Mouse (Mus musculus) heart, postnatal 0 days (tissue): ENCODE measurements at regions not wholly inside any gene's neighbourhood (a gene's known extent, or its start where the extent isn't known, plus 50 kb on each side); places are given as distances from the start of the nearest gene placed in this dataset.

Experiments used
- ATAC-seq: fragments of 200-750 bp; cut with Nextera tagmentation; 2 replicates; pipeline ENCODE4 v1.8.0; 2017; ENCODE audit warnings: low read depth, moderate number of reproducible peaks, moderate library complexity; ENCODE audit not compliant: insufficient read depth
- DNase-seq: peaks from one replicate; pipeline ENCODE4 v3.0.0-alpha.2; 2016; ENCODE audit warnings: low spot score
- H3K27ac ChIP-seq: fragments of 300-500 bp; sonication (generic); 2 replicates; pipeline ENCODE4 v1.5.1; 2014; ENCODE audit warnings: low read depth, mild to moderate bottlenecking
- H3K27me3 ChIP-seq: fragments of 300-500 bp; sonication (generic); 2 replicates; pipeline ENCODE4 v1.6.1; 2014; ENCODE audit warnings: low read length, mixed read lengths; ENCODE audit not compliant: control insufficient read depth, insufficient read depth
- H3K36me3 ChIP-seq: fragments of 300-500 bp; sonication (generic); replicated peaks from 2 replicates; pipeline ENCODE4 v1.6.1; 2014; ENCODE audit warnings: low read length, mixed read lengths; ENCODE audit not compliant: control insufficient read depth, insufficient read depth
- H3K4me1 ChIP-seq: fragments of 300-500 bp; sonication (generic); 2 replicates; pipeline ENCODE4 v1.6.1; 2014; ENCODE audit warnings: antibody characterized with exemption; ENCODE audit not compliant: control insufficient read depth, insufficient read depth
- H3K4me2 ChIP-seq: fragments of 300-500 bp; sonication (generic); 2 replicates; pipeline ENCODE4 v1.6.1; 2014; ENCODE audit warnings: low read depth, mild to moderate bottlenecking, low read length, moderate library complexity
- H3K4me3 ChIP-seq: fragments of 300-500 bp; sonication (generic); 2 replicates; pipeline ENCODE4 v1.5.1; 2014; ENCODE audit warnings: low read depth, low read length
- H3K9ac ChIP-seq: fragments of 300-500 bp; sonication (generic); replicated peaks from 2 replicates; pipeline ENCODE4 v1.6.1; 2014; ENCODE audit warnings: low read depth, low read length, mixed read lengths
- H3K9me3 ChIP-seq: fragments of 300-500 bp; sonication (generic); replicated peaks from 2 replicates; pipeline ENCODE4 v1.6.1; 2016; ENCODE audit warnings: low read length; ENCODE audit not compliant: control insufficient read depth
- CTCF ChIP-seq: IDR thresholded peaks from 2 replicates; pipeline ENCODE4 v1.5.1; 2016; ENCODE audit warnings: antibody characterized with exemption, control low read depth, low read depth
- EP300 ChIP-seq: IDR thresholded peaks from 2 replicates; pipeline ENCODE4 v1.6.1; 2016; ENCODE audit warnings: antibody characterized with exemption, low read depth
- WGBS: fragments of 180-500 bp; shearing (Covaris S2); extraction: QIAGEN DNeasy Blood & Tissue Kit; methylation state at CpG from one replicate; pipeline ENCODE4 v1.1.7; 2014; 5-methylcytosine and 5-hydroxymethylcytosine counted together

DNA sequence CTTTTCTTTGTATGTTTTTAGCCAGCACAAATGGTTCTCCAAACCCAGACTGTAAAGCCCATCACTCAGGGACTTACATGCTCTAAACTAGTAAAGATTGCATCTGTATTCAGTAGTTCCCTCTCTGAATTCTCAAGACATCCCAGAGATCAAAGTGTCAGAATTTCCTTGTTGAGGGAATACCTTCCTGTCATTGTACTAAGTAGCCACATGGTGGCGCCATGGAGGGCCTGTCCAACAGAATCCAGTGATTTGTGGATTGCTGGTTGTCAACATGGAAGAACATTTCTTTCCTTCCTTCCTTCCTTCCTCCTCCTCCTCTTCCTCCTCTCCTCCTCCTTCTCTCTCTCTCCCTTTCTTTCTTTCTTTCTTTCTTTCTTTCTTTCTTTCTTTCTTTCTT, 93.6 kb upstream of the Trpm1 start:
- Histone ChIP-seq H3K36me3 (no peaks in the 10 kb centered on the region), H3K27ac (no peak overlapping the region), H3K27me3 (no peaks in the 10 kb centered on the region), H3K9me3 (no peaks in the 10 kb centered on the region), H3K4me1 (peaks cover 13% of the 10 kb centered on the region; the same call in 1 of the 2 replicates), H3K4me2 (no peak overlapping the region), H3K9ac (no peak overlapping the region), H3K4me3 (no peak overlapping the region)
- WGBS: 10% methylated on average over 1 of the region's 1 CpGs
- peak; percentile 61 for TF ChIP-seq CTCF
- TF ChIP-seq EP300: no peak
- no peak for ATAC-seq
- peak; percentile 51 for DNase-seq

- Histone ChIP-seq H3K9ac (no peak overlapping the region), H3K4me2 (no peak overlapping the region)
- TF ChIP-seq CTCF (no peak), EP300 (no peak)
Measured at GRCm38 (mm10) chr7:64058282-64058872, 95.3 kb upstream of the Trpm1 start.

GRCm38 (mm10) chr7:64057873-64058272, 95.8 kb upstream of the Trpm1 start:
- no peak overlapping the region for H3K4me3 ChIP-seq
- peak overlapping the region; percentile 57 for H3K27ac ChIP-seq
- peaks cover 13% of the 10 kb centered on the region; the same call in 1 of the 2 replicates for H3K4me1 ChIP-seq
- H3K4me2 ChIP-seq: no peak overlapping the region
- peak; percentile 87 for ATAC-seq
- H3K9ac ChIP-seq: no peak overlapping the region
- DNase-seq: peak; percentile 67
- TF ChIP-seq EP300: no peak
- peak; percentile 54 for TF ChIP-seq CTCF
- WGBS: 27% methylated on average over 4 of the region's 4 CpGs
- no peaks in the 10 kb centered on the region for H3K9me3 ChIP-seq
- no peaks in the 10 kb centered on the region for H3K27me3 ChIP-seq
- H3K36me3 ChIP-seq: no peaks in the 10 kb centered on the region

More at GRCm38 (mm10) chr7:64058282-64058872, 95.3 kb upstream of the Trpm1 start:
- WGBS: 45% methylated on average over 4 of the region's 4 CpGs
- peaks cover 13% of the 10 kb centered on the region; the same call in 1 of the 2 replicates for H3K4me1 ChIP-seq
- H3K27ac ChIP-seq: peak overlapping the region; percentile 57
- no peak for ATAC-seq
- H3K27me3 ChIP-seq: no peaks in the 10 kb centered on the region
- no peaks in the 10 kb centered on the region for H3K36me3 ChIP-seq
- no peak for DNase-seq
- H3K9me3 ChIP-seq: no peaks in the 10 kb centered on the region
- H3K4me3 ChIP-seq: no peak overlapping the region

GRCm38 (mm10) chr7:64056498-64056897, 97.1 kb upstream of the Trpm1 start:
- Histone ChIP-seq H3K9ac (no peak overlapping the region), H3K4me3 (no peak overlapping the region), H3K27me3 (no peaks in the 10 kb centered on the region), H3K9me3 (no peaks in the 10 kb centered on the region), H3K4me2 (no peak overlapping the region), H3K27ac (no peak overlapping the region), H3K4me1 (peaks cover 13% of the 10 kb centered on the region; the same call in 1 of the 2 replicates), H3K36me3 (no peaks in the 10 kb centered on the region)
- 78% methylated on average over 3 of the region's 3 CpGs for WGBS
- DNase-seq (no peak), ATAC-seq (no peak)
- TF ChIP-seq CTCF (no peak), EP300 (no peak)

DNA sequence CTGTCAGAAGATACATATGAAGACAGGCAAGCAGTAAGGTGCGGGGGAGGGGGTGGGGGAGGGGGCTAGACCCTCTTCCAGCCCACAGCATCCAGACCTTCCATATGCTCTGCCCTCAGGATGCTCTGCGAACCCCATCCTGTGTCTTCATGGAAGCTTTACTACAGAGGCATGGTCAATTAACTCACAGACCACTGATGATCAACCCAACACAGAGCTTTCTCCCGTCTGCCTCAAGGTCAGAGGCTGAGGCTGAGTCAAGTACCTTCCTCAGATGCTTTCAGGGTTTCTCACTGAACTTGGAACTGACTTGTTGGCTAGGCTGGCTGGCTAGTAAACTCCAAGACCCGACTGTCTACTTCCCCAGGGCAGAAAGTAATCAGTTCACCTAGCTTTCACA, 98.6 kb upstream of the Trpm1 start:
- H3K27ac ChIP-seq: no peak overlapping the region
- no peak overlapping the region for H3K4me2 ChIP-seq
- no peak for TF ChIP-seq EP300
- H3K36me3 ChIP-seq: no peaks in the 10 kb centered on the region
- H3K4me1 ChIP-seq: peaks cover 22% of the 10 kb centered on the region
- WGBS: 76% methylated on average over 4 of the region's 4 CpGs
- H3K4me3 ChIP-seq: no peak overlapping the region
- DNase-seq (no peak), ATAC-seq (no peak)
- no peaks in the 10 kb centered on the region for H3K27me3 ChIP-seq
- no peak overlapping the region for H3K9ac ChIP-seq
- H3K9me3 ChIP-seq: no peaks in the 10 kb centered on the region

DNA sequence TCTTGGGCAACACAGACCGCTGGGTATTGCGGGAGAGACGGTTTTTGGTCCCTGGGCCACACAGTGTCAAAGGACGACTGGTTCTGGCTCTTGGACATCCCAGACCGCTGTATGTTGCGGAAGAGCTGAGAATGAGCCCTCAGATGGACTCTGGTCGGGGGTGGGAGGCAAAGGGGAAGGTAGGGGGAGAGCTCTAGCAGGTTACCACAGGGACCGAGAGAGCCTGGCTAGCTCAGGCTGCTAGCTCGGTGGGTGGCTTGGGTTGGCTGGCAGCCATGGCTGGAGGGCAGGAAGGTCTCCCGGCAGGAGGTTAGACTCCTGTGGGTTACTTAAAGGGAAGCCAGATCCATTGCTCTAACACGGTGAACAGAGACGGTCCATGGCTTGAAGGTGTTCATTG, 99.9 kb upstream of the Trpm1 start:
- no peak for ATAC-seq
- Histone ChIP-seq H3K9me3 (no peaks in the 10 kb centered on the region), H3K27me3 (no peaks in the 10 kb centered on the region), H3K4me1 (peaks cover 26% of the 10 kb centered on the region), H3K4me3 (no peak overlapping the region), H3K4me2 (no peak overlapping the region), H3K27ac (no peak overlapping the region), H3K9ac (no peak overlapping the region), H3K36me3 (no peaks in the 10 kb centered on the region)
- WGBS: 64% methylated on average over 12 of the region's 12 CpGs
- DNase-seq: no peak
- TF ChIP-seq CTCF (no peak), EP300 (no peak)
